Comparison of ENCODE assay signal across 18 mouse cellular contexts in the genomic region with DNA sequence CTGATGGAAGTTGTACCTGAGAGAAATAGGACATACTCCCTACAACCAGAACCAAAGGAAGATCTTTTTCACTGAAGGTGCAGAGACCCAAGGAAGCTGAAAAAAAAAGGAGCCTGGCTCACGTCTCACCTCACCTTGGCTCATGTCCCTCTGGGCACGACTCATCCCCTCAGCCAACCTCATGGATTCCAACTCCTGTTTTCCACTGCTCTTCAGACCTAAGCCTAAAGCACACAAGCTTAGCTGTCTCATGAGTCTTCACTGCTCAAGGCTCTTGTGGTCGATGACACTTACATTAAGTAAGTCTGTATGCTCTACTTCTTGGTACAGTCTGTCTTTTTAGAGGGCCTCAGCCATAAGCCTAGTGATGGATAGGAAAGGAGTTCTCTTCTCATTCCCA. TPM values are rescaled to one million over a fixed set of nuclear protein-coding genes. Genes with fewer than 3 reads are reported as not detected.
DNase-seq lines count a peak whose midpoint lies in the region; ATAC-seq and TF ChIP-seq lines count a peak whose summit lies in the region.
"Had no signal": no experiment of that assay in that cellular context is flagged by ENCODE, and none has a peak within 500 bp of the region (broad histone marks: within the 10 kb centered on the region; RNA-seq: fewer than 3 reads in every experiment).

No protein-coding gene starts in this region.

- TF ChIP-seq CTCF in Patski (IDR thresholded peaks at IDR 0.05) = no peak

- POLR2A ChIA-PET in Patski (lab: Charles Lee) = interaction anchor here (1.4 kb wide), 1 partner anchor 34 kb away, joined by 4 read pairs; no protein-coding TSS in a partner anchor

- CTCF ChIA-PET in Patski (lab: Charles Lee) = interaction anchor here (1.7 kb wide), 1 partner anchor 31 kb away, joined by 3 read pairs; no protein-coding TSS in a partner anchor

- peak; percentile 69 for ATAC-seq in Patski
- ATAC-seq in inflammation-experienced regulatory T-cells, adult 6 months = no peak
- ATAC-seq: forebrain, embryonic 13.5 days; forebrain, embryonic 15.5 days; forebrain, postnatal 0 days had no signal

- DNase-seq in 3134 (ENCODE audit: extremely low read depth, insufficient read length, low spot score) = peak; percentile 62
- DNase-seq in 3T3-L1 (ENCODE audit: low read depth, low spot score) = peak; percentile 90
- no peak for DNase-seq in Patski (ENCODE audit: low read depth, low spot score)
- no peak for DNase-seq in layer of hippocampus, adult 9-10 months (ENCODE audit: low spot score)
- DNase-seq in right cerebral cortex, adult 18-20 months = no peak
- DNase-seq: adrenal gland, adult 2 months; adrenal gland, postnatal 10 days; adrenal gland, postnatal 36 days; cerebellum, adult 11-12 months; cerebellum, adult 2 months; cerebellum, adult 9-10 months; cerebellum, postnatal 10 days; cerebellum, postnatal 25 days; forebrain, postnatal 0 days had no signal

- in situ Hi-C loops in Patski (cut with MboI; ENCODE audit: low pct_unique_long_range_greater_than_20kb) = no loop called here

- no peaks in the 10 kb centered on the region for H3K27me3 ChIP-seq in Patski
- H3K27me3 ChIP-seq: embryonic facial prominence, embryonic 12.5 days; forebrain, embryonic 13.5 days; forebrain, embryonic 15.5 days had no signal

RNA-seq across cellular contexts. Expression of gene Srgap3, which starts 31.9 kb away (rescaled TPM):
- polyA plus RNA-seq in Patski (2021) = 37.7 TPM
- polyA plus RNA-seq in inflammation-experienced regulatory T-cells, adult 6 months (2017; shearing (Covaris generic)) = under 1 TPM; 0.20 to 0.90 (median 0.68) TPM

Comparison
In these comparisons a context has a peak if more than half of its experiments do, and no peak if none do; other contexts are left out.
1. DNase-seq: peak in 3134 (single experiment) and 3T3-L1 (single experiment); none in Patski (single experiment), layer of hippocampus, adult 9-10 months (single experiment) and right cerebral cortex, adult 18-20 months (single experiment).
2. RNA of gene Srgap3, which starts 31.9 kb away (polyA plus RNA-seq): 37.7 TPM in Patski (single experiment); 0.20 to 0.90 TPM in inflammation-experienced regulatory T-cells, adult 6 months; every median in the first group is over 10 times any median in the second.